Mouse (Mus musculus): Measurements from ENCODE around the gene Elf1.

DNA sequence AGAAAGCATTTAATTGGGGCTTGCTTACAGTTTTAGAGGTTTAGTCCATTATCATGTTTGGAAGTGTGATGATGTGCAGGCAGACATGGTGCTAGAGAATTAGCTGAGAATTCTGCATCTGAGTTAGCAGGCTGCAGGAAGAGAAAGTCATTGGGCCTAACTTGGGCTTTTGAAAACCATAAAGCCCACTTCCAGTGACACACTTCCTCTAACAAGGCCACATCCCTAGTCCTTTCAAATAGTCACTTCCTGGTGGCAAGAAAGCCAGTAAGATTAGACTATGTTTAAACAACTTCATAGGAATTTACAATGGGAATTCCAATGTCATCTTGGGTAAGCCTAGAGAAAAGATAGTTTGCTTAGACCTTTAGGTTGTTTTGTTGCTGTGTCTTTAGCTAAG lies 60.6 kb downstream of the Elf1 start:
- TF ChIP-seq CTCF (IDR thresholded peaks at IDR 0.05; ENCODE audit: low read depth, low read length) = no peak
- no peak for TF ChIP-seq POLR2A (IDR thresholded peaks at IDR 0.05; ENCODE audit: borderline replicate concordance, low read depth, low read length)
